24 mouse cellular contexts compared by ENCODE assay signal in the genomic region with DNA sequence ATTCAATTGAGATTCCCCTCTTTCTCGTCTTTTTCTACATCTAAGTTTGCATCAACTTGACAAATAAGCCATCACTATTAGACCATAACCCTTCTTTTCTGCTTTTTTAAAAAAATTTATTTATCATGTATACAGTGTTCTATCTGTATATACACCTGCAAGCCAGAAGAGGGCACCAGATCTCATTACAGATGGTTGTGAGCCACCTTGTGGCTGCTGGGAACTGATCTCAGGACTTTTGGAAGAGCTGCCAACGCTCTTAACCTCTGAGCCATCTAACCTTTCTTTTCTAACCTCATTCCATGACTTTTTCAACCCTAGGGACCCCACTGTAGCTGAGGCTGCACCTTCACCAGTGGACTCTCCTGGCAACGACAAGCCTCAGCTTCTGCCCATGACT. TPM values are rescaled to one million over a fixed set of nuclear protein-coding genes. Genes with fewer than 3 reads are reported as not detected.
DNase-seq lines count a peak whose midpoint lies in the region; ATAC-seq and TF ChIP-seq lines count a peak whose summit lies in the region.
"Had no signal": no experiment of that assay in that cellular context is flagged by ENCODE, and none has a peak within 500 bp of the region (broad histone marks: within the 10 kb centered on the region; RNA-seq: fewer than 3 reads in every experiment).

No protein-coding gene starts in this region.

- no peak for ATAC-seq in intestine, postnatal 0 days
- ATAC-seq in intestine, embryonic 15.5 days: no peak
- no peak for ATAC-seq in liver, postnatal 0 days
- ATAC-seq in liver, embryonic 12.5 days: no peak
- ATAC-seq: activated CD4-positive, CD25-positive, alpha-beta regulatory T cell, adult 4 months; inflammation-experienced regulatory T-cells, adult 6 months; Patski had no signal

- no peak overlapping the region for H3K9ac ChIP-seq in intestine, postnatal 0 days (ENCODE audit: low read depth, low read length)
- H3K9ac ChIP-seq in intestine, embryonic 15.5 days: no peak overlapping the region
- no peak overlapping the region for H3K9ac ChIP-seq in liver, postnatal 0 days (replicated peaks)
- no peak overlapping the region for H3K9ac ChIP-seq in liver, embryonic 12.5 days
- no peak overlapping the region for H3K9ac ChIP-seq in ES-Bruce4 (ENCODE audit: low read depth, poor library complexity, severe bottlenecking)
- H3K9ac ChIP-seq: embryonic facial prominence, embryonic 12.5 days; heart, embryonic 13.5 days; hindbrain, embryonic 12.5 days; limb, embryonic 15.5 days; lung, embryonic 15.5 days had no signal

- 92% methylated on average over 3 of the region's 3 CpGs for WGBS in intestine, postnatal 0 days
- 91% methylated on average over 3 of the region's 3 CpGs for WGBS in intestine, embryonic 15.5 days
- 82% methylated on average over 3 of the region's 3 CpGs for WGBS in liver, postnatal 0 days (ENCODE audit: insufficient replicate concordance)
- WGBS in liver, embryonic 12.5 days (ENCODE audit: insufficient replicate concordance): 78% methylated on average over 3 of the region's 3 CpGs

- H3K27ac ChIP-seq in intestine, postnatal 0 days (ENCODE audit: low read depth, low read length): no peak overlapping the region
- H3K27ac ChIP-seq in intestine, embryonic 15.5 days: no peak overlapping the region
- H3K27ac ChIP-seq in liver, postnatal 0 days (ENCODE audit: low read depth): no peak overlapping the region
- no peak overlapping the region for H3K27ac ChIP-seq in liver, embryonic 12.5 days
- no peak overlapping the region for H3K27ac ChIP-seq in ES-Bruce4 (ENCODE audit: insufficient read depth, low read length)
- H3K27ac ChIP-seq: embryonic facial prominence, embryonic 12.5 days; heart, embryonic 13.5 days; hindbrain, embryonic 12.5 days; limb, embryonic 15.5 days; lung, embryonic 15.5 days; midbrain, embryonic 10.5 days had no signal

- TF ChIP-seq EP300 in liver, postnatal 0 days (IDR thresholded peaks at IDR 0.05; ENCODE audit: low read depth): no peak
- TF ChIP-seq EP300 in ES-Bruce4 (IDR thresholded peaks at IDR 0.05; ENCODE audit: insufficient read depth, low read depth, low read length): no peak

- H3K4me2 ChIP-seq in intestine, postnatal 0 days (replicated peaks; ENCODE audit: low read depth): no peak overlapping the region
- H3K4me2 ChIP-seq in intestine, embryonic 15.5 days (replicated peaks): no peak overlapping the region
- H3K4me2 ChIP-seq in liver, postnatal 0 days (ENCODE audit: low read depth, low read length): no peak overlapping the region
- H3K4me2 ChIP-seq in liver, embryonic 12.5 days: no peak overlapping the region
- H3K4me2 ChIP-seq: embryonic facial prominence, embryonic 12.5 days; heart, embryonic 13.5 days; hindbrain, embryonic 12.5 days; limb, embryonic 15.5 days; lung, embryonic 15.5 days had no signal

- H3K27me3 ChIP-seq in intestine, postnatal 0 days (replicated peaks; ENCODE audit: control insufficient read depth, insufficient read depth, low read length): no peaks in the 10 kb centered on the region
- H3K27me3 ChIP-seq in intestine, embryonic 15.5 days (replicated peaks): no peaks in the 10 kb centered on the region
- no peaks in the 10 kb centered on the region for H3K27me3 ChIP-seq in liver, postnatal 0 days (ENCODE audit: insufficient read depth, low read length)
- no peaks in the 10 kb centered on the region for H3K27me3 ChIP-seq in liver, embryonic 12.5 days (replicated peaks)
- H3K27me3 ChIP-seq in ES-Bruce4 (ENCODE audit: control insufficient read depth, insufficient read depth, low read length, poor library complexity, severe bottlenecking): no peaks in the 10 kb centered on the region
- H3K27me3 ChIP-seq: embryonic facial prominence, embryonic 12.5 days; heart, embryonic 13.5 days; hindbrain, embryonic 12.5 days; limb, embryonic 15.5 days; lung, embryonic 15.5 days; Patski had no signal

- no peak overlapping the region for H3K4me3 ChIP-seq in intestine, postnatal 0 days (ENCODE audit: low read depth, low read length)
- H3K4me3 ChIP-seq in intestine, embryonic 15.5 days (replicated peaks): no peak overlapping the region
- H3K4me3 ChIP-seq in liver, postnatal 0 days (ENCODE audit: low read depth, low read length): no peak overlapping the region
- no peak overlapping the region for H3K4me3 ChIP-seq in liver, embryonic 12.5 days
- H3K4me3 ChIP-seq in ES-Bruce4 (ENCODE audit: low read depth, low read length): no peak overlapping the region
- H3K4me3 ChIP-seq: embryonic facial prominence, embryonic 12.5 days; heart, embryonic 13.5 days; hindbrain, embryonic 12.5 days; limb, embryonic 15.5 days; lung, embryonic 15.5 days; midbrain, embryonic 10.5 days had no signal

- H3K36me3 ChIP-seq in intestine, postnatal 0 days (ENCODE audit: control insufficient read depth, insufficient read depth): no peaks in the 10 kb centered on the region
- H3K36me3 ChIP-seq in intestine, embryonic 15.5 days: no peaks in the 10 kb centered on the region
- H3K36me3 ChIP-seq in liver, postnatal 0 days (replicated peaks; ENCODE audit: insufficient read depth, low read length): no peaks in the 10 kb centered on the region
- no peaks in the 10 kb centered on the region for H3K36me3 ChIP-seq in liver, embryonic 12.5 days
- H3K36me3 ChIP-seq in ES-Bruce4 (ENCODE audit: control insufficient read depth, insufficient read depth, low read length, poor library complexity, severe bottlenecking): peaks cover 5% of the 10 kb centered on the region; the same call in 1 of the 2 replicates
- H3K36me3 ChIP-seq: embryonic facial prominence, embryonic 12.5 days; hindbrain, embryonic 12.5 days; limb, embryonic 15.5 days; midbrain, embryonic 10.5 days had no signal

- 0 out of 2 replicates have a peak, but pooled peaks cover 3% of the 10 kb centered on the region for H3K9me3 ChIP-seq in intestine, postnatal 0 days (ENCODE audit: control insufficient read depth)
- no peaks in the 10 kb centered on the region for H3K9me3 ChIP-seq in intestine, embryonic 15.5 days
- no peaks in the 10 kb centered on the region for H3K9me3 ChIP-seq in liver, postnatal 0 days (ENCODE audit: low read length)
- H3K9me3 ChIP-seq in liver, embryonic 12.5 days (replicated peaks): no peaks in the 10 kb centered on the region
- no peaks in the 10 kb centered on the region for H3K9me3 ChIP-seq in ES-Bruce4 (replicated peaks; ENCODE audit: control insufficient read depth, insufficient read depth, low read length, poor library complexity, severe bottlenecking)
- H3K9me3 ChIP-seq: embryonic facial prominence, embryonic 12.5 days; hindbrain, embryonic 12.5 days; limb, embryonic 15.5 days; lung, embryonic 15.5 days; midbrain, embryonic 10.5 days had no signal

- H3K4me1 ChIP-seq in intestine, postnatal 0 days (replicated peaks; ENCODE audit: control insufficient read depth, insufficient read depth, low read length): peaks cover 16% of the 10 kb centered on the region
- peaks cover 24% of the 10 kb centered on the region for H3K4me1 ChIP-seq in intestine, embryonic 15.5 days (replicated peaks)
- H3K4me1 ChIP-seq in liver, postnatal 0 days (ENCODE audit: insufficient read depth): peaks cover 10% of the 10 kb centered on the region; the same call in 1 of the 2 replicates
- H3K4me1 ChIP-seq in liver, embryonic 12.5 days: peaks cover 20% of the 10 kb centered on the region
- peaks cover 6% of the 10 kb centered on the region for H3K4me1 ChIP-seq in ES-Bruce4 (ENCODE audit: control insufficient read depth, insufficient read depth, low read length)

- TF ChIP-seq CTCF in intestine, postnatal 0 days (IDR thresholded peaks at IDR 0.05; ENCODE audit: low read depth): peak; percentile 49
- TF ChIP-seq CTCF in liver, postnatal 0 days (IDR thresholded peaks at IDR 0.05; ENCODE audit: low read depth): peak; percentile 37
- TF ChIP-seq CTCF in ES-Bruce4 (IDR thresholded peaks at IDR 0.05; ENCODE audit: low read depth, low read length): peak; percentile 11

- no peak for TF ChIP-seq POLR2A in ES-Bruce4 (IDR thresholded peaks at IDR 0.05; ENCODE audit: insufficient read depth, low read length)

- DNase-seq in liver, postnatal 0 days: no peak
- DNase-seq in R1 (ENCODE audit: low read depth, low spot score): peak; percentile 70
- no peak for DNase-seq in cerebellum, postnatal 14 days
- no peak for DNase-seq in kidney, postnatal 10 days
- DNase-seq: adrenal gland, adult 8-10 months; cerebellum, adult 11-12 months; cerebellum, postnatal 10 days; kidney, adult 9 months; kidney, postnatal 36 days; layer of hippocampus, adult 9-11 months; left cerebral cortex, postnatal 4 days had no signal

RNA-seq across cellular contexts. Expression of gene Lama5, which starts 13.4 kb away (rescaled TPM):
- 19.8 and 23.5 TPM in 2 replicates for polyA plus RNA-seq in intestine, postnatal 0 days (2015; fragmentation: Nextera tagmentation; extraction: Ambion mirVana)
- polyA plus RNA-seq in intestine, embryonic 15.5 days (2015; fragmentation: Nextera tagmentation; extraction: Ambion mirVana): 30.9 and 37.8 TPM in 2 replicates
- 2.1 and 2.2 TPM in 2 replicates for polyA plus RNA-seq in liver, postnatal 0 days (2015; fragmentation: Nextera tagmentation; extraction: Ambion mirVana)
- polyA plus RNA-seq in liver, embryonic 12.5 days (2016; fragmentation: Nextera tagmentation; extraction: Ambion mirVana): 4.1 and 4.3 TPM in 2 replicates
- polyA plus RNA-seq in ES-Bruce4 (2011; ENCODE audit: insufficient read depth, insufficient read length, low read depth, missing spikeins): 141 and 145 TPM in 2 replicates

RNA-seq across cellular contexts. Expression of gene Adrm1, which starts 41.0 kb away (rescaled TPM):
- 132 and 142 TPM in 2 replicates for polyA plus RNA-seq in intestine, postnatal 0 days (2015; fragmentation: Nextera tagmentation; extraction: Ambion mirVana)
- polyA plus RNA-seq in intestine, embryonic 15.5 days (2015; fragmentation: Nextera tagmentation; extraction: Ambion mirVana): 172 TPM in 2 replicates
- polyA plus RNA-seq in liver, postnatal 0 days (2015; fragmentation: Nextera tagmentation; extraction: Ambion mirVana): 91.9 and 98.0 TPM in 2 replicates
- 176 and 189 TPM in 2 replicates for polyA plus RNA-seq in liver, embryonic 12.5 days (2016; fragmentation: Nextera tagmentation; extraction: Ambion mirVana)
- 50.0 and 54.3 TPM in 2 replicates for polyA plus RNA-seq in ES-Bruce4 (2011; ENCODE audit: insufficient read depth, insufficient read length, low read depth, missing spikeins)

RNA-seq across cellular contexts. Expression of gene Rps21, which starts 44.9 kb away (rescaled TPM):
- 442 and 454 TPM in 2 replicates for polyA plus RNA-seq in intestine, postnatal 0 days (2015; fragmentation: Nextera tagmentation; extraction: Ambion mirVana)
- 577 and 672 TPM in 2 replicates for polyA plus RNA-seq in intestine, embryonic 15.5 days (2015; fragmentation: Nextera tagmentation; extraction: Ambion mirVana)
- 382 and 393 TPM in 2 replicates for polyA plus RNA-seq in liver, postnatal 0 days (2015; fragmentation: Nextera tagmentation; extraction: Ambion mirVana)
- polyA plus RNA-seq in liver, embryonic 12.5 days (2016; fragmentation: Nextera tagmentation; extraction: Ambion mirVana): 560 and 561 TPM in 2 replicates
- polyA plus RNA-seq in ES-Bruce4 (2011; ENCODE audit: insufficient read depth, insufficient read length, low read depth, missing spikeins): 1,612 and 1,632 TPM in 2 replicates
